Mouse (Mus musculus) spleen, adult 2 months (tissue): ENCODE results near the gene Rpl13a.

Experiments used
- CTCF ChIP-seq: fragments of 200-500 bp; IDR thresholded peaks from 2 replicates; pipeline ENCODE4 v1.5.1; 2011; ENCODE audit warnings: mild to moderate bottlenecking, inconsistent platforms; ENCODE audit not compliant: insufficient read depth, insufficient read length, insufficient replicate concordance; ENCODE audit errors: extremely low read depth
- POLR2A ChIP-seq: fragments of 200-500 bp; IDR thresholded peaks from 2 replicates; pipeline ENCODE4 v1.6.1; 2011; ENCODE audit warnings: low read depth, low read length, inconsistent platforms

DNA sequence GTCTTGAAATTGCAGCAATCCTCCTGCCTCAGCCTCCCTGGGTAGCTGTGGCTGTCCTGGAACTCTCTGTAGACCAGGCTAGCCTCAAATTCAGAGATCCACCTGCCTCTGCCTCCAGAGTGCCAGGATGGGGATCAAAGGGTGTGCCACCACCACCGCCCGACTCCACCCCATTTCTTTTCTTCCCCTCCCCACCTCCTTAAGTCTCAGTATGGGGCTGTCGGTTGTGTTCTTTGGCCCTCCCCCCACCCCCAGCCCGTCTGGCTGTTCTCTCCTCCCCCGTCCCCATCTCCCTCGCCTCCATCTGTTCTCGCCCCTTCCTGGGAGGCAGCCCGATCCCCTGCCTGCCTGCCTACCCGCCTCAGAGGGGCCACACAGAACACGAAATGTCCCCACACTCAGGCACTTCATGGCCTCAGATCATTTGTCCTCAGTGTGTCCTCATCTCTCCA, 38.4 kb upstream of the Rpl13a start:
- TF ChIP-seq CTCF: no peak
- TF ChIP-seq POLR2A: no peak
